10 mouse cellular contexts compared by ENCODE assay signal in genomic region chr15:78796196-78797059, GRCm38 (mm10). TPM values are rescaled to one million over a fixed set of nuclear protein-coding genes. Genes with fewer than 3 reads are reported as not detected.
DNase-seq lines count a peak whose midpoint lies in the region; ATAC-seq and TF ChIP-seq lines count a peak whose summit lies in the region.
"Had no signal": no experiment of that assay in that cellular context is flagged by ENCODE, and none has a peak within 500 bp of the region (broad histone marks: within the 10 kb centered on the region; RNA-seq: fewer than 3 reads in every experiment).

No protein-coding gene starts in this region.

- TF ChIP-seq CTCF in left cerebral cortex, adult 2 months (IDR thresholded peaks at IDR 0.05), result no peak
- TF ChIP-seq CTCF in brain, embryonic 14.5 days (IDR thresholded peaks at IDR 0.05; ENCODE audit: borderline replicate concordance, extremely low read depth, insufficient read depth, insufficient read length), result no peak

- H3K9ac ChIP-seq in heart, embryonic 14.5 days (ENCODE audit: low read length), result no peak overlapping the region; the same call in 1 of the 2 replicates

- no peak overlapping the region for H3K4me2 ChIP-seq in heart, embryonic 14.5 days (ENCODE audit: low read length)

- peaks cover 26% of the 10 kb centered on the region for H3K36me3 ChIP-seq in heart, embryonic 14.5 days (ENCODE audit: control insufficient read depth, insufficient read depth, low read length)

- intact Hi-C loops in left cerebral cortex, postnatal 4 days (cut with DNase I), result no loop called here
- intact Hi-C loops in left cerebral cortex, adult 2 months (cut with DNase I), result no loop called here

- H3K4me3 ChIP-seq in left cerebral cortex, adult 2 months, result no peak overlapping the region
- H3K4me3 ChIP-seq in heart, embryonic 14.5 days (ENCODE audit: control insufficient read depth in 1 of 2, insufficient read depth in 1 of 2, low read depth in 1 of 2, low read length in 2 of 2), result no peak overlapping the region

- ATAC-seq in heart, embryonic 14.5 days (ENCODE audit: insufficient number of reproducible peaks, insufficient read depth, low FRiP score, low read depth), result peak; percentile 38; the same call in 1 of the 2 replicates

- peaks cover 14 to 20% of the 10 kb centered on the region in 2 experiments for H3K4me1 ChIP-seq in heart, embryonic 14.5 days (ENCODE audit: control insufficient read depth in 2 of 2, insufficient read depth in 2 of 2, low read length in 2 of 2)

- peaks cover 11% of the 10 kb centered on the region; the same call in 1 of the 2 replicates for H3K27me3 ChIP-seq in heart, embryonic 14.5 days (ENCODE audit: control insufficient read depth, insufficient read depth, low read length)

- 51% methylated on average over 25 of the region's 25 CpGs for WGBS in heart, embryonic 14.5 days

- no peak overlapping the region for H3K27ac ChIP-seq in left cerebral cortex, adult 2 months
- H3K27ac ChIP-seq in heart, embryonic 14.5 days (replicated peaks in 1 of 2; ENCODE audit: control insufficient read depth in 1 of 2, insufficient read depth in 1 of 2, low read depth in 2 of 2, low read length in 2 of 2), result 0 out of 4 replicates have a peak overlapping the region, but pooled peaks of 1 of the 2 experiments have one; percentile 14

- H3K9me3 ChIP-seq in heart, embryonic 14.5 days (ENCODE audit: control insufficient read depth, low read length), result no peaks in the 10 kb centered on the region

- DNase-seq in left cerebral cortex, postnatal 4 days, result peak; percentile 93
- no peak for DNase-seq in left cerebral cortex, adult 2 months (ENCODE audit: extremely low spot score in 1 of 2, low spot score in 2 of 2)
- peak; percentile 42 for DNase-seq in brain, embryonic 14.5 days (ENCODE audit: low read depth)
- peak; percentile 83 to 86 for DNase-seq in kidney, postnatal 36 days
- no peak for DNase-seq in adrenal gland, postnatal 36 days
- no peak for DNase-seq in frontal cortex, postnatal 10 days (ENCODE audit: low spot score in 2 of 2)
- DNase-seq in cerebellum, adult 18-20 months, result no peak

- TF ChIP-seq POLR2A in brain, embryonic 14.5 days (IDR thresholded peaks at IDR 0.05; ENCODE audit: borderline replicate concordance, extremely low read depth, insufficient read depth, insufficient read length, poor library complexity, severe bottlenecking), result no peak

RNA-seq across cellular contexts. Expression of gene Card10, which starts 6.4 kb away (rescaled TPM):
- 1 to 10 TPM; 5.2 to 5.4 TPM for total RNA-seq in left cerebral cortex, postnatal 4 days (2021)
- total RNA-seq in left cerebral cortex, adult 2 months (2021), result 1 to 10 TPM; 4.8 TPM
- polyA plus RNA-seq in brain, embryonic 14.5 days (2012; rRNA removed), result 5.1 and 5.5 TPM in 2 replicates
- 6.5 and 7.1 TPM in 2 replicates for polyA plus RNA-seq in heart, embryonic 14.5 days (2014; fragmentation: Nextera tagmentation; extraction: Ambion mirVana)
- 1 to 10 TPM; 5.9 to 9.8 TPM for total RNA-seq in adrenal gland, postnatal 36 days (2021)
- total RNA-seq: MEL had no signal

RNA-seq across cellular contexts. Expression of gene Mfng, which starts 23.2 kb away (rescaled TPM):
- 1 to 10 TPM; 7.3 to 7.7 TPM for total RNA-seq in left cerebral cortex, postnatal 4 days (2021)
- 1 to 10 TPM; 5.0 to 6.2 TPM for total RNA-seq in left cerebral cortex, adult 2 months (2021)
- 37.6 and 72.6 TPM in 2 replicates for polyA plus RNA-seq in brain, embryonic 14.5 days (2012; rRNA removed)
- polyA plus RNA-seq in heart, embryonic 14.5 days (2014; fragmentation: Nextera tagmentation; extraction: Ambion mirVana), result 8.2 and 8.3 TPM in 2 replicates
- total RNA-seq in adrenal gland, postnatal 36 days (2021), result 10 to 100 TPM; 12.3 to 16.7 TPM

RNA-seq across cellular contexts. Expression of gene Cdc42ep1, which starts 46.0 kb away (rescaled TPM):
- 1 to 10 TPM; 8.3 to 9.1 TPM for total RNA-seq in left cerebral cortex, postnatal 4 days (2021)
- 10 to 100 TPM; 10.6 to 13.1 TPM for total RNA-seq in left cerebral cortex, adult 2 months (2021)
- 9.3 and 13.5 TPM in 2 replicates for polyA plus RNA-seq in brain, embryonic 14.5 days (2012; rRNA removed)
- 29.0 and 30.1 TPM in 2 replicates for polyA plus RNA-seq in heart, embryonic 14.5 days (2014; fragmentation: Nextera tagmentation; extraction: Ambion mirVana)
- 10 to 100 TPM; 36.8 to 52.6 TPM for total RNA-seq in adrenal gland, postnatal 36 days (2021)

RNA-seq across cellular contexts. Expression of gene Lgals2, which starts 58.9 kb away (rescaled TPM):
- not detected for total RNA-seq in left cerebral cortex, postnatal 4 days (2021)
- total RNA-seq in left cerebral cortex, adult 2 months (2021), result not detected
- polyA plus RNA-seq in brain, embryonic 14.5 days (2012; rRNA removed), result 0.16 and 0.19 TPM in 2 replicates
- polyA plus RNA-seq in heart, embryonic 14.5 days (2014; fragmentation: Nextera tagmentation; extraction: Ambion mirVana), result not detected in 2 replicates
- under 1 TPM; 0.53 to 0.56 TPM for total RNA-seq in adrenal gland, postnatal 36 days (2021)
- total RNA-seq: gastrocnemius, postnatal 36 days; MEL had no signal

Comparison
In these comparisons a context has a peak if more than half of its experiments do, and no peak if none do; other contexts are left out.
1. DNase-seq: peak in left cerebral cortex, postnatal 4 days (single experiment), brain, embryonic 14.5 days (single experiment) and kidney, postnatal 36 days (2 of 2); none in left cerebral cortex, adult 2 months (0 of 2), adrenal gland, postnatal 36 days (0 of 2), frontal cortex, postnatal 10 days (0 of 2) and cerebellum, adult 18-20 months (0 of 2).